Mouse (Mus musculus) spleen, adult 2 months (tissue): ENCODE results near the gene Gm38431. TPM values are rescaled to one million over a fixed set of nuclear protein-coding genes. Genes with fewer than 3 reads are reported as not detected.

Experiments used
- DNase-seq, 2 experiments: peaks; one replicate each; pipeline versions ENCODE4 v3.0.0 to v3.0.0-alpha.2; 2012 to 2021; ENCODE audit warnings: low spot score in 2 of 2, low read depth in 1 of 2
- H3K27ac ChIP-seq: fragments of 200-500 bp; 2 replicates; pipeline ENCODE4 v1.5.1; 2012; ENCODE audit warnings: low read length, inconsistent platforms; ENCODE audit not compliant: insufficient read depth
- H3K27me3 ChIP-seq: fragments of 200-500 bp; 2 replicates; pipeline ENCODE4 v1.6.1; 2012; ENCODE audit warnings: mild to moderate bottlenecking, moderate library complexity, low read length, inconsistent platforms; ENCODE audit not compliant: control insufficient read depth, insufficient read depth
- H3K36me3 ChIP-seq: fragments of 200-500 bp; 2 replicates; pipeline ENCODE4 v1.6.1; 2012; ENCODE audit warnings: mild to moderate bottlenecking, low read length, inconsistent platforms; ENCODE audit not compliant: control insufficient read depth, insufficient read depth
- H3K4me1 ChIP-seq: fragments of 200-500 bp; 2 replicates; pipeline ENCODE4 v1.6.1; 2011; ENCODE audit warnings: inconsistent platforms; ENCODE audit not compliant: control insufficient read depth, insufficient read depth, insufficient read length
- H3K4me3 ChIP-seq: fragments of 200-500 bp; 2 replicates; pipeline ENCODE4 v1.5.1; 2011; ENCODE audit warnings: mild to moderate bottlenecking, inconsistent platforms; ENCODE audit not compliant: insufficient read depth, insufficient read length; ENCODE audit errors: extremely low read depth
- CTCF ChIP-seq: fragments of 200-500 bp; IDR thresholded peaks from 2 replicates; pipeline ENCODE4 v1.5.1; 2011; ENCODE audit warnings: mild to moderate bottlenecking, inconsistent platforms; ENCODE audit not compliant: insufficient read depth, insufficient read length, insufficient replicate concordance; ENCODE audit errors: extremely low read depth
- POLR2A ChIP-seq: fragments of 200-500 bp; IDR thresholded peaks from 2 replicates; pipeline ENCODE4 v1.6.1; 2011; ENCODE audit warnings: low read depth, low read length, inconsistent platforms
- WGBS: fragments of 180-500 bp; shearing (Covaris S2); methylation state at CpG from one replicate; pipeline ENCODE4 v1.1.7; 2018; 5-methylcytosine and 5-hydroxymethylcytosine counted together
- polyA plus RNA-seq: library from polyadenylated mRNA; depleted of rRNA; stranded (reverse); fragments of >200 nt; gene quantifications from 2 replicates; pipeline ENCODE4 v1.2.3, GENCODE M21; 2012; rRNA removed

The Gm38431 gene
- polyA plus RNA-seq, 1 experiment = 5.2 TPM

GRCm38 (mm10) chr9:21022726-21023125 lies 69.1 kb downstream of the Gm38431 start:
- Histone ChIP-seq H3K27ac (no peak overlapping the region), H3K4me1 (peaks cover 3% of the 10 kb centered on the region; the same call in 1 of the 2 replicates), H3K36me3 (peaks cover 46% of the 10 kb centered on the region), H3K4me3 (no peak overlapping the region), H3K27me3 (no peaks in the 10 kb centered on the region)
- DNase-seq = no peak
- TF ChIP-seq POLR2A (no peak), CTCF (no peak)
- WGBS = 86% methylated on average over 1 of the region's 1 CpGs

GRCm38 (mm10) chr9:21022288-21022687 lies 69.5 kb downstream of the Gm38431 start:
- Histone ChIP-seq H3K4me1 (peaks cover 7% of the 10 kb centered on the region; the same call in 1 of the 2 replicates), H3K27ac (no peak overlapping the region), H3K27me3 (no peaks in the 10 kb centered on the region), H3K36me3 (peaks cover 44% of the 10 kb centered on the region), H3K4me3 (no peak overlapping the region)
- DNase-seq = no peak
- TF ChIP-seq POLR2A (no peak), CTCF (no peak)
- 87% methylated on average over 6 of the region's 6 CpGs for WGBS

GRCm38 (mm10) chr9:21021363-21021762 lies 70.4 kb downstream of the Gm38431 start:
- Histone ChIP-seq H3K4me3 (no peak overlapping the region), H3K36me3 (peaks cover 35% of the 10 kb centered on the region), H3K4me1 (peaks cover 9% of the 10 kb centered on the region; the same call in 1 of the 2 replicates), H3K27ac (no peak overlapping the region), H3K27me3 (no peaks in the 10 kb centered on the region)
- no peak for DNase-seq
- no peak for TF ChIP-seq CTCF
- TF ChIP-seq POLR2A = no peak
- 85% methylated on average over 3 of the region's 3 CpGs for WGBS

GRCm38 (mm10) chr9:21018600-21018999 lies 73.2 kb downstream of the Gm38431 start:
- Histone ChIP-seq H3K4me1 (peaks cover 12% of the 10 kb centered on the region; the same call in 1 of the 2 replicates), H3K4me3 (no peak overlapping the region), H3K27me3 (no peaks in the 10 kb centered on the region), H3K27ac (no peak overlapping the region), H3K36me3 (peaks cover 19% of the 10 kb centered on the region)
- DNase-seq = no peak
- TF ChIP-seq POLR2A (no peak), CTCF (no peak)
- 73% methylated on average over 2 of the region's 2 CpGs for whole genome bisulfite sequencing

Other genes starting within 250 kb of the Gm38431 start
- gene A230050P20Rik, start 223.4 kb downstream of the Gm38431 start, polyA plus RNA-seq = 82.8 and 108 TPM in 2 replicates
- gene Angptl6, start 212.3 kb downstream of the Gm38431 start, polyA plus RNA-seq = 2.7 and 3.8 TPM in 2 replicates
- 116 and 120 TPM in 2 replicates for gene Ppan, start 203.8 kb downstream of the Gm38431 start, polyA plus RNA-seq
- 89.3 and 103 TPM in 2 replicates for gene Eif3g, start 193.4 kb downstream of the Gm38431 start, polyA plus RNA-seq
- gene Dnmt1, start 132.1 kb downstream of the Gm38431 start, polyA plus RNA-seq = 37.0 and 44.9 TPM in 2 replicates
- gene S1pr2, start 115.2 kb downstream of the Gm38431 start, polyA plus RNA-seq = 3.4 and 3.9 TPM in 2 replicates
- 75.8 and 99.7 TPM in 2 replicates for gene Mrpl4, start 89.3 kb downstream of the Gm38431 start, polyA plus RNA-seq
- gene Icam1, start 76.0 kb downstream of the Gm38431 start, polyA plus RNA-seq = 59.7 and 67.4 TPM in 2 replicates
- gene Icam4, start 62.6 kb downstream of the Gm38431 start, polyA plus RNA-seq = 8.1 and 9.3 TPM in 2 replicates
- gene Icam5, start 59.9 kb downstream of the Gm38431 start, polyA plus RNA-seq = 1.1 and 1.2 TPM in 2 replicates
- 0.28 and 0.65 TPM in 2 replicates for gene Zglp1, start 24.9 kb downstream of the Gm38431 start, polyA plus RNA-seq
- gene Gm49373, start 18.9 kb downstream of the Gm38431 start, polyA plus RNA-seq = 0.19 and 0.32 TPM in 2 replicates
- gene Fdx1l, start 18.4 kb downstream of the Gm38431 start, polyA plus RNA-seq = 38.3 and 59.5 TPM in 2 replicates
- gene Raver1, start within 50 bp of the Gm38431 start, polyA plus RNA-seq = 77.9 and 93.1 TPM in 2 replicates
- 46.1 and 52.2 TPM in 2 replicates for gene Tyk2, start 39.2 kb upstream of the Gm38431 start, polyA plus RNA-seq
- gene Cdc37, start 58.0 kb upstream of the Gm38431 start, polyA plus RNA-seq = 39.5 and 44.7 TPM in 2 replicates
- gene Pde4a, start 73.7 kb upstream of the Gm38431 start, polyA plus RNA-seq = 12.4 and 13.1 TPM in 2 replicates
- gene Keap1, start 147.4 kb upstream of the Gm38431 start, polyA plus RNA-seq = 55.4 and 78.4 TPM in 2 replicates
- gene S1pr5, start 156.4 kb upstream of the Gm38431 start, polyA plus RNA-seq = 12.2 and 21.3 TPM in 2 replicates
- gene Atg4d, start 173.3 kb upstream of the Gm38431 start, polyA plus RNA-seq = 44.8 and 48.4 TPM in 2 replicates
- gene Kri1, start 196.0 kb upstream of the Gm38431 start, polyA plus RNA-seq = 40.8 and 43.1 TPM in 2 replicates
- 87.4 and 115 TPM in 2 replicates for gene Cdkn2d, start 199.4 kb upstream of the Gm38431 start, polyA plus RNA-seq
- gene Ap1m2, start 220.3 kb upstream of the Gm38431 start, polyA plus RNA-seq = 2.0 and 2.5 TPM in 2 replicates
- gene Slc44a2, start 228.7 kb upstream of the Gm38431 start, polyA plus RNA-seq = 166 and 184 TPM in 2 replicates